Mouse (Mus musculus) kidney, postnatal 14 days (tissue): Measurements from ENCODE around the gene Rhoa.
A peak's percentile ranks its signal among the peaks of the same experiment; 100 is the strongest.
"Not testable (repeated sequence)": the region's sequence is repeated elsewhere in the genome, so short reads cannot be mapped to it uniquely, and the experiment has no call there.

ENCODE experiments used
- DNase-seq: peaks from one replicate; pipeline ENCODE4 v3.0.0; 2022; ENCODE audit warnings: mixed read lengths

Gene Rhoa

GRCm38 (mm10) chr9:108289347-108289746, 16.6 kb upstream of the Rhoa start:
- no peak for DNase-seq

GRCm38 (mm10) chr9:108290016-108290750, 15.7 kb upstream of the Rhoa start, which contains the start of gene Nicn1:
Gene Nicn1 (plus strand): TSS chr9:108290429.
- peak; percentile 95 for DNase-seq

GRCm38 (mm10) chr9:108290773-108291172, 15.2 kb upstream of the Rhoa start:
- no peak for DNase-seq

- DNase-seq, result peak; percentile 91
Measured at GRCm38 (mm10) chr9:108296453-108297355, 9.2 kb upstream of the Rhoa start, which contains the start of gene Amt. Gene Amt (plus strand): TSS chr9:108296853.

- no peak for DNase-seq
Measured at GRCm38 (mm10) chr9:108301853-108302252, 4.1 kb upstream of the Rhoa start.

- DNase-seq, result no peak
Measured at GRCm38 (mm10) chr9:108304716-108305115, 1.2 kb upstream of the Rhoa start.

- DNase-seq, result no peak
Measured at GRCm38 (mm10) chr9:108305170-108305569, 759 bp upstream of the Rhoa start.

GRCm38 (mm10) chr9:108306571-108306980, 647 bp downstream of the Rhoa start:
- DNase-seq, result peak; percentile 91

GRCm38 (mm10) chr9:108307021-108307807, 1.3 kb downstream of the Rhoa start:
- no peak for DNase-seq

- DNase-seq, result no peak
Measured at GRCm38 (mm10) chr9:108308141-108308540, 2.2 kb downstream of the Rhoa start.

- no peak for DNase-seq
Measured at GRCm38 (mm10) chr9:108317572-108317971, 11.6 kb downstream of the Rhoa start.

- no peak for DNase-seq
Measured at GRCm38 (mm10) chr9:108318462-108318861, 12.5 kb downstream of the Rhoa start.

- DNase-seq, result not testable (repeated sequence)
Measured at GRCm38 (mm10) chr9:108322054-108322453, 16.1 kb downstream of the Rhoa start.

GRCm38 (mm10) chr9:108324784-108325183, 18.9 kb downstream of the Rhoa start:
- DNase-seq, result no peak

- DNase-seq, result no peak
Measured at GRCm38 (mm10) chr9:108325811-108326210, 19.9 kb downstream of the Rhoa start.

GRCm38 (mm10) chr9:108337848-108338550, 32.1 kb downstream of the Rhoa start:
- DNase-seq, result no peak

GRCm38 (mm10) chr9:108338551-108338885, 32.6 kb downstream of the Rhoa start:
- DNase-seq, result no peak

- peak; percentile 97 for DNase-seq
Measured at GRCm38 (mm10) chr9:108338886-108339781, 33.2 kb downstream of the Rhoa start, which contains the start of gene Gpx1. Gene Gpx1 (plus strand): TSS chr9:108338903.

- DNase-seq, result peak; percentile 31
Measured at GRCm38 (mm10) chr9:108339886-108340257, 33.9 kb downstream of the Rhoa start.

- DNase-seq, result peak; percentile 17
Measured at GRCm38 (mm10) chr9:108340258-108341138, 34.6 kb downstream of the Rhoa start.
